Mouse (Mus musculus) heart, embryonic 16.5 days (tissue): ENCODE data around the gene Cep170. TPM values are rescaled to one million over a fixed set of nuclear protein-coding genes. Genes with fewer than 3 reads are reported as not detected.

Experiments used
- ATAC-seq: fragments of 200-750 bp; cut with Nextera tagmentation; replicated peaks from 2 replicates; pipeline ENCODE4 v1.8.0; 2017; ENCODE audit warnings: moderate number of reproducible peaks; ENCODE audit not compliant: insufficient read depth, low FRiP score; ENCODE audit errors: extremely low read depth
- H3K27ac ChIP-seq: fragments of 300-500 bp; sonication (generic); 2 replicates; pipeline ENCODE4 v1.5.1; 2014; ENCODE audit warnings: mild to moderate bottlenecking, low read length, control low read depth, moderate library complexity
- H3K27me3 ChIP-seq: fragments of 300-500 bp; sonication (generic); 2 replicates; pipeline ENCODE4 v1.6.1; 2014; ENCODE audit warnings: low read length, mixed read lengths; ENCODE audit not compliant: control insufficient read depth, insufficient read depth
- H3K36me3 ChIP-seq: fragments of 300-500 bp; sonication (generic); 2 replicates; pipeline ENCODE4 v1.6.1; 2014; ENCODE audit not compliant: control insufficient read depth, insufficient read depth
- H3K4me1 ChIP-seq: fragments of 300-500 bp; sonication (generic); 2 replicates; pipeline ENCODE4 v1.6.1; 2014; ENCODE audit warnings: low read length, mixed read lengths; ENCODE audit not compliant: control insufficient read depth, insufficient read depth
- H3K4me2 ChIP-seq: fragments of 300-500 bp; sonication (generic); 2 replicates; pipeline ENCODE4 v1.6.1; 2014; ENCODE audit warnings: low read depth, mild to moderate bottlenecking, control low read depth, low read length
- H3K4me3 ChIP-seq: fragments of 300-500 bp; sonication (generic); 2 replicates; pipeline ENCODE4 v1.5.1; 2014; ENCODE audit warnings: mild to moderate bottlenecking, control low read depth, low read length
- H3K9ac ChIP-seq: fragments of 300-500 bp; sonication (generic); 2 replicates; pipeline ENCODE4 v1.6.1; 2014; ENCODE audit warnings: low read length, control low read depth
- H3K9me3 ChIP-seq: fragments of 300-500 bp; sonication (generic); replicated peaks from 2 replicates; pipeline ENCODE4 v1.6.1; 2016; ENCODE audit warnings: low read length; ENCODE audit not compliant: control insufficient read depth
- WGBS: fragments of 180-500 bp; shearing (Covaris S2); extraction: QIAGEN DNeasy Blood & Tissue Kit; methylation state at CpG from one replicate; pipeline ENCODE4 v1.1.7; 2014; 5-methylcytosine and 5-hydroxymethylcytosine counted together
- polyA plus RNA-seq: library from polyadenylated mRNA; unstranded; fragments of >200 nt; fragmentation: Nextera tagmentation; extraction: Ambion mirVana; gene quantifications from 2 replicates; pipeline ENCODE4 v1.2.1, GENCODE M21; 2015

The Cep170 gene
- polyA plus RNA-seq, 1 experiment from 2014 or later = 16.7 TPM

DNA sequence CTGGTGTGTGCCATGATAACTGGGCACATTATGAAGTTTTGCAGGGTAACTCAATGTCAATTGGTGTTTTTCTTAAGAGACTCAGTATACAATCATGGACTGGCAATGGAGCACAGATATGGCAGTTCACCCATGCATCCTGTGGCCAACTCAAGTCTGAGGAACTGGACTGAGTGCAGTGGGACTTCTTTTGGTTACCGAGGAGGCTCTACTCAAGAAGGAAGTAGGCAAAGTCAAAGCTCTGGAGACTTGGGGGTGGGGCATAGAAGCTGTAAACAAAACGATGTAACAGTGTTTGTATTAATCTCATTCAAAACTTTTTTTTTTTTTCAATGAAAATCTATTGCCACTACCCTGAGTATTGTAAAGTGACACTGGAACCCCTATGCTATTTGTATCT, 83.3 kb downstream of the Cep170 start:
- ATAC-seq = no peak
- WGBS = 76% methylated on average over 2 of the region's 2 CpGs
- H3K9ac ChIP-seq = no peak overlapping the region

DNA sequence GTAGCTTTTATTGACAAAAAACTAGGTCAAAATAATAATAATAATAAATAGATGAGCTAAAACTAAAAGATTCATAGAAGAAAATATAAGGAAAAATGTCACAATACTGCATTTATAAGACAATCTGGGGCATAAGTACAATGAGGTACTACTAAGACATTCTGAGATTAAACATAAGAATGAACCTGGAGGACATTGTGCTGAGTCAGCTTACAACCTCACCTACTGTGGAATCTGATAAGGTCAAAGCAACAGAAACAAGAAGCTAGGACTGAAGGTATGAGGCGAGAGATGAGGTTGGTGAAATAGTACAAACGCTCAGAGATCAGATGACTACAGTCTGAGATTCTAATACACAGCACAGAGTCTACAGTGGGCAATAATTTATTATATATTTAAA, 86.5 kb downstream of the Cep170 start:
- Histone ChIP-seq H3K27me3 (no peaks in the 10 kb centered on the region), H3K36me3 (peaks cover 12% of the 10 kb centered on the region), H3K4me3 (no peak overlapping the region), H3K9ac (no peak overlapping the region), H3K9me3 (no peaks in the 10 kb centered on the region), H3K4me2 (no peak overlapping the region), H3K27ac (no peak overlapping the region), H3K4me1 (no peaks in the 10 kb centered on the region)
- WGBS = 83% methylated on average over 2 of the region's 2 CpGs
- ATAC-seq = no peak

More for the DNA sequence above, 83.3 kb downstream of the Cep170 start:
- Histone ChIP-seq H3K4me3 (no peak overlapping the region), H3K9me3 (no peaks in the 10 kb centered on the region), H3K36me3 (peaks cover 22% of the 10 kb centered on the region), H3K4me1 (no peaks in the 10 kb centered on the region), H3K27me3 (no peaks in the 10 kb centered on the region), H3K27ac (no peak overlapping the region), H3K4me2 (no peak overlapping the region)

DNA sequence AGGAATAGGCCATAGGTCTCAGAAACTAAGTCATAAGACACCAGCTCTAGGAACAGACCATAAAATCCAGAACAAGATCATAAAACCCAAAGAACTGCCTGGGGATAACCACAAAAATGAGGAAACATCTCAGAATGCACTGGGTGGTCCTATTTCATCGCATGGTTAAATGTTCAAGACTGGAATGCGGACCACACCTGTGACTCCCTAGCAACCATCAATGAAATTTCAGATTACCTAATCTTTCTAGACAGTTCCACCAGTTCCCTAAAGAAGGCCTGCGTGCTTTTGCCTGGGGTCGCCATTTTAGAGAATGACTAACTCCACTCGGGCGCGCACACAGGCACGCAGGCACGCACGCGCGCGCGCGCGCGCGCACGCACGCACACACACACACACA, 89.1 kb downstream of the Cep170 start:
- no peaks in the 10 kb centered on the region for H3K36me3 ChIP-seq
- H3K4me3 ChIP-seq = no peak overlapping the region
- H3K27ac ChIP-seq = no peak overlapping the region
- no peaks in the 10 kb centered on the region for H3K9me3 ChIP-seq
- WGBS = 87% methylated on average over 20 of the region's 20 CpGs
- ATAC-seq = no peak
- no peak overlapping the region for H3K4me2 ChIP-seq
- H3K4me1 ChIP-seq = no peaks in the 10 kb centered on the region
- H3K27me3 ChIP-seq = no peaks in the 10 kb centered on the region
- no peak overlapping the region for H3K9ac ChIP-seq

DNA sequence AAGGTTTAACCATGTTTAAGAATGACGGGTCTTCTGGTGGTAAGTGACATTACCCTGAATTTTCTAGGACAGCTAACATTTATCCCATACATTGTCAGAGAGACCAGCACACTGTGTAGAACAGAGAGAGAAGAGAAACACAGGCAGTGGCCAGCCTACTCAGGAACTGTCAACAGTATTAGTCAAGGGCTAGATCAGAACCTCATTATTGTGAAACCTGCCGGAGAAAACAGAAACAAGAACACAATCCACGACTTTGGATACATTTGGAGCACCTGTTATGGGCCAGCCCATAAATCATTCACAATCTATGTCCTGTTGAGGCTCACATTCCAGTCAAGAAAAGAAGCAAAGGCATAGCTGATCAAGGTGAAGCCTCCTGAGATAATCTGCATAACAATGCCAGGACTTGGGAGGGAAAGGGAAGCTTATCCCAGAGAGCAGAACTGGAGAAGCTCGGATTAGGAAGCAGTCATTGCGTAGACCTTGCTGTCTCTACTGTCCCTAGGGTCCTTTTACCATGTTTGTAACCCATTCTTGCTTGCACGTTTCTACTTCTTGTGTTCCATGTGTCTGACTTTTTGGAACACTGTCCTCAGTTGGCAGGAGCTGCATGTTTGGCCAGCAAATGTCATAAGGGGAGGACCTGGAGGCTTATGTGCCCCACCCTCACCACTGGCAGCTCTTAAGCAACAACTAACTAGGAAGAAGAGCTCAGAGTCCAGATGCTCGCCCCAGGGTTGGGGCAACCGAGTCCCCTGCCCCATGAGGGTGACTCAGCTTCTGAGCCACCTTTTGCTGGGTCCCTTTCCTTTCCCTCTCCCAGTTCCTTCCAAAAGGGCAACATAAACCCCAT, 89.8 kb downstream of the Cep170 start:
- 78% methylated on average over 8 of the region's 8 CpGs for WGBS
- Histone ChIP-seq H3K27ac (no peak overlapping the region), H3K27me3 (no peaks in the 10 kb centered on the region), H3K36me3 (no peaks in the 10 kb centered on the region), H3K9me3 (no peaks in the 10 kb centered on the region), H3K4me3 (no peak overlapping the region), H3K4me2 (no peak overlapping the region), H3K4me1 (no peaks in the 10 kb centered on the region), H3K9ac (no peak overlapping the region)
- ATAC-seq = no peak

DNA sequence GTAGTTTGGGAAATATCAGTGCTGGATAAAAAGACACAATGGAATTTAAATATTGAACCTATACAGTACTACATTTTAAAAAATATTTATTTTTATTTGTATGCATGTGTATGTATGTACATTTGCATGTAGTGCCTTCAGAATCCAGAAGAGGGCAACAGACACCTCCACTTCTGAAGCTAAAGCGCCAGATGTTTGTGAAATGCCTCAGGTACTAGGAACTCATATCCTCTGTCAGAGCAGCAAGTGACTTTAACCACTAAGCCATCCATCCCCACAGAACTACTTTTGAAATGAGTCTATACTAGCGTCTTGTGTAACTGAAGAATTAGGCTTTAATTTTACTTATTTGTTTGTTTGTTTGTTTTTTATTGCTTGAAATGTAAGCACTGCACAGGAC, 101.4 kb downstream of the Cep170 start:
- H3K4me3 ChIP-seq = no peak overlapping the region
- H3K27me3 ChIP-seq = no peaks in the 10 kb centered on the region
- no peak overlapping the region for H3K9ac ChIP-seq
- H3K9me3 ChIP-seq = no peaks in the 10 kb centered on the region
- H3K4me1 ChIP-seq = no peaks in the 10 kb centered on the region
- no peak overlapping the region for H3K27ac ChIP-seq
- 28% methylated on average over 2 of the region's 2 CpGs for WGBS
- no peak for ATAC-seq
- no peaks in the 10 kb centered on the region for H3K36me3 ChIP-seq
- H3K4me2 ChIP-seq = no peak overlapping the region

DNA sequence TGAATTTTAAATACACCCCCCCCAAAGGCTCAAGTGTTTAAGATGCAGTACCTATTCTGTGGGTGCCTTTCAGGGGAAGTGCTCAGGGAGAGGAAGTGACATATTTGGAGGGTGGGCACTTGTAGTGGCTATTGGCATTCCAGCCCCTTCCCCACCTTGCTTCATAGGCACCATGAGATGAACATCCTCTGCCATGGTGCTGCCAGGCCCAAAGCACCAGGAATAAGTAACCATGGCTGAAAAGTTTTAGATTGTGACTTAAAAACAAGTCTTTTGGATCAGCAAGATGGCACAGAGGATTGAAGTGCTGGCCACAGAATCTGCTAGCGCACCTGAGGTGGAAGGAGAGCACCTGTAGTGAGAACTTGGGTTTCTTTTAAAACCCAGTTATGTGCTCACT, 113.6 kb downstream of the Cep170 start:
- H3K36me3 ChIP-seq = no peaks in the 10 kb centered on the region
- H3K4me2 ChIP-seq = no peak overlapping the region
- H3K9me3 ChIP-seq = no peaks in the 10 kb centered on the region
- H3K4me3 ChIP-seq = no peak overlapping the region
- 97% methylated on average over 1 of the region's 1 CpGs for WGBS
- H3K9ac ChIP-seq = no peak overlapping the region
- no peaks in the 10 kb centered on the region for H3K27me3 ChIP-seq
- no peak for ATAC-seq
- H3K4me1 ChIP-seq = no peaks in the 10 kb centered on the region
- no peak overlapping the region for H3K27ac ChIP-seq

DNA sequence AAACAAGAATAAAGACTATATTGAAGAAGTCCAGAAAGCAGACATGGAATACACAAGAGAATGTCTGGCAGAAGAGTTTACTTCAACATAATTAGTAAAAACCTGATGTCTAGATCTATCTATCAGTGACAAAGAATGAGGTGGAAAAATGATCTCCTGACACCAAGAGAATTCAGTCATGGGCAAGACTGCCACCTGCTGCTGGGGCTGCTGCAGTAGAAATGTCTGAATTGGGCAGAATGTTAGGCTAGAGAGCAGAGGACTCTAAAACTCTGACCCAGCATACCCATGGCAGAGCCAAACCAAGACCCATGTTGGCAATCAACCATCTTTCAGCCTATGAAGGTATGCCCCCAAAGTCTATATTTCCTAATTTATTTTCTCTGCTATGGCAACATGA, 114.1 kb downstream of the Cep170 start:
- no peak for ATAC-seq
- no peak overlapping the region for H3K4me2 ChIP-seq
- H3K36me3 ChIP-seq = no peaks in the 10 kb centered on the region
- H3K9ac ChIP-seq = no peak overlapping the region
- no peak overlapping the region for H3K27ac ChIP-seq
- H3K9me3 ChIP-seq = no peaks in the 10 kb centered on the region
- no peak overlapping the region for H3K4me3 ChIP-seq
- H3K4me1 ChIP-seq = no peaks in the 10 kb centered on the region
- no peaks in the 10 kb centered on the region for H3K27me3 ChIP-seq

DNA sequence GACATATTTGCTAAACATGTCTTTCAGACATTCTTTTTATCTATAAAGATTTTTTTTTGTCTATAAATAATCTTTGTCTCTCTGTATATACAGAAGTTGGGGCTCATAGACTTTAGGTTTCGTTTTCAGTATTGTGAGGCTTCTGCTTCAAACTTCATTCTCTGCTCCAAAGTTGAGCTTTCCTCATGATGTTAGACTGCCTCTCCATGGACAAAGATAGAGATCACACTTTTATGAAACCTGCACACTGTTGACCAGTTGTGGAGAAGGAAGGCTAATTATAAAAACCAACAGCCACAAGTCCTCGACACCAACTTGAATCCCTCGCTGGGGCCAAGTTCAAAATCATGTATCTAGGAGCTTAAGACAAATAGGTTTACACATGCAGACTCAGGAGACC, 115.2 kb downstream of the Cep170 start:
- ATAC-seq = no peak
- 61% methylated on average over 3 of the region's 3 CpGs for WGBS
- Histone ChIP-seq H3K4me3 (no peak overlapping the region), H3K9me3 (no peaks in the 10 kb centered on the region), H3K9ac (no peak overlapping the region), H3K36me3 (no peaks in the 10 kb centered on the region), H3K27me3 (no peaks in the 10 kb centered on the region), H3K4me1 (no peaks in the 10 kb centered on the region), H3K4me2 (no peak overlapping the region), H3K27ac (no peak overlapping the region)

DNA sequence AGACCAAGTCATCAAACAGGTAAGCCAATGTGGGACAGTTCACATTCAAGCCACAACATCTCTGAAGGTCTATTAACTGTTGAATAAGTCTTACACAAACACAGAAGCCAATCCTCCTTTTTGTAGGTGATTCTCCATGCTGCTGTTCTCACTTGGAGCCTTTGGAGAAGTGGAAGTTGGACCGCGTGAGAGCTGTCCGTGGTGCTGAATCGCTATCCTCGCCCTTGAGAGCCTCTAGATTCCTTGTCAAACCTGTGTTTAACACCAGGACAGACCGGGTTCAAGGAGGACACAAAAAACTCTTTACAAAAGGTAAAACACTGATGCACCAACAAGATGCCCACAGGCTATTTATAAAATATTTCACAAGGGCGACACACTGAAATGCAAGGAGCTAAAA, 116.8 kb downstream of the Cep170 start:
- Histone ChIP-seq H3K4me3 (no peak overlapping the region), H3K9ac (no peak overlapping the region), H3K9me3 (no peaks in the 10 kb centered on the region), H3K27ac (no peak overlapping the region), H3K36me3 (no peaks in the 10 kb centered on the region), H3K4me2 (no peak overlapping the region), H3K27me3 (no peaks in the 10 kb centered on the region), H3K4me1 (no peaks in the 10 kb centered on the region)
- ATAC-seq = no peak
- 13% methylated on average over 7 of the region's 7 CpGs for WGBS
